Mouse (Mus musculus) hindbrain, postnatal 0 days (tissue): ENCODE measurements around the gene Foxd3. TPM values are rescaled to one million over a fixed set of nuclear protein-coding genes. Genes with fewer than 3 reads are reported as not detected.

ENCODE experiments used
- ATAC-seq: fragments of 200-750 bp; cut with Nextera tagmentation; 2 replicates; pipeline ENCODE4 v1.8.0; 2017; ENCODE audit warnings: mild to moderate bottlenecking, moderate TSS enrichment, moderate library complexity
- DNase-seq: peaks from one replicate; pipeline ENCODE4 v3.0.0-alpha.2; 2015; ENCODE audit warnings: low spot score
- H3K27ac ChIP-seq: fragments of 300-500 bp; sonication (generic); 2 replicates; pipeline ENCODE4 v1.5.1; 2014; ENCODE audit warnings: mild to moderate bottlenecking
- H3K27me3 ChIP-seq: fragments of 300-500 bp; sonication (generic); 2 replicates; pipeline ENCODE4 v1.6.1; 2014; ENCODE audit warnings: low read length, mixed read lengths; ENCODE audit not compliant: insufficient read depth
- H3K36me3 ChIP-seq: fragments of 300-500 bp; sonication (generic); 2 replicates; pipeline ENCODE4 v1.6.1; 2014; ENCODE audit warnings: low read length, mixed read lengths; ENCODE audit not compliant: insufficient read depth
- H3K4me1 ChIP-seq: fragments of 300-500 bp; sonication (generic); 2 replicates; pipeline ENCODE4 v1.6.1; 2014; ENCODE audit warnings: antibody characterized with exemption, low read length, mixed read lengths; ENCODE audit not compliant: insufficient read depth
- H3K4me2 ChIP-seq: fragments of 300-500 bp; sonication (generic); 2 replicates; pipeline ENCODE4 v1.6.1; 2014; ENCODE audit warnings: low read depth, mild to moderate bottlenecking, low read length, moderate library complexity, mixed read lengths
- H3K4me3 ChIP-seq: fragments of 300-500 bp; sonication (generic); 2 replicates; pipeline ENCODE4 v1.5.1; 2014; ENCODE audit warnings: low read length
- H3K9ac ChIP-seq: fragments of 300-500 bp; sonication (generic); replicated peaks from 2 replicates; pipeline ENCODE4 v1.6.1; 2014; ENCODE audit warnings: mild to moderate bottlenecking, low read length, moderate library complexity, mixed read lengths
- H3K9me3 ChIP-seq: fragments of 300-500 bp; sonication (generic); 2 replicates; pipeline ENCODE4 v1.6.1; 2016; ENCODE audit warnings: low read length, mixed read lengths
- CTCF ChIP-seq: IDR thresholded peaks from 2 replicates; pipeline ENCODE4 v1.5.1; 2016; ENCODE audit warnings: antibody characterized with exemption, control low read depth, low read depth
- WGBS: fragments of 180-500 bp; shearing (Covaris S2); extraction: QIAGEN DNeasy Blood & Tissue Kit; methylation state at CpG from one replicate; pipeline ENCODE4 v1.1.7; 2014; 5-methylcytosine and 5-hydroxymethylcytosine counted together
- polyA plus RNA-seq: library from polyadenylated mRNA; unstranded; fragments of >200 nt; fragmentation: Nextera tagmentation; extraction: Ambion mirVana; gene quantifications from 2 replicates; pipeline ENCODE4 v1.2.1, GENCODE M21; 2015
- total RNA-seq: library from RNA; depleted of rRNA; stranded (reverse); fragments of >200 nt; gene quantifications from 2 replicates; pipeline ENCODE4 v1.2.3, GENCODE M21; 2014

Foxd3 gene
- total and polyA plus RNA-seq, 2 experiments from 2014 or later = 1.1 to 5.3 TPM

GRCm38 (mm10) chr4:99657430-99657820, 1.3 kb downstream of the Foxd3 start:
- TF ChIP-seq CTCF = no peak
- H3K36me3 ChIP-seq = no peaks in the 10 kb centered on the region
- no peak for DNase-seq
- under 1% methylated on average over 41 of the region's 62 CpGs for WGBS
- H3K27ac ChIP-seq = no peak overlapping the region
- H3K4me3 ChIP-seq = peak overlapping the region; percentile 31
- H3K9ac ChIP-seq = no peak overlapping the region
- peak overlapping the region; percentile 38 for H3K4me2 ChIP-seq
- peaks cover 67% of the 10 kb centered on the region for H3K27me3 ChIP-seq
- H3K4me1 ChIP-seq = no peaks in the 10 kb centered on the region
- no peak for ATAC-seq
- no peaks in the 10 kb centered on the region for H3K9me3 ChIP-seq

DNA sequence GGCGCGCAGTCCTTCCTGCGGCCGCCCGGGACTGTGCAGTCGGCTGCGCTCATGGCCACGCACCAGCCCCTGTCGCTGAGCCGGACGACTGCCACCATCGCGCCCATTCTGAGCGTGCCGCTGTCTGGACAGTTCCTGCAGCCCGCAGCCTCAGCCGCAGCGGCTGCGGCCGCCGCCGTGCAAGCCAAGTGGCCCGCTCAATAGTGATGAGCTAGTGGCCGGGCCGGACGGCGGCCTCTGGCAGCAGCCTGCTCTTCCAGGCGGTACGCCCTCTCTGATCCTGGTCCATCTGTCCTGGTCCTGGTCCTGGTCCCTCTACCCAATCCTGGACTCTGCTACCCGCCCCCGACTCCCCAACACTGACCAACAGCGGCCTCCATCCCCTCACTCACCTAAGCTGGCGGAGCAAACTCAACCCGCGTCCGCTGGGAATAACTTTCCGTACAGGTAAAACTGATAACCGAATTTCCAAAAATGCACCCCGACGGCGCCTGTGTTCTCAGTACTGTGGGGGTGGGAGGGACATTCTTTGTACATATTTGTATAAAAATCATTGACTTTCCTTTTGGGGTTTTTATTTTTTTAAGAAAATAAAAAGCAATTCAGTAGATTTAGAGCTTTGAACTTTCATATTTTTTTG, 1.9 kb downstream of the Foxd3 start:
- 0 out of 2 replicates have a peak, but pooled peaks have one; percentile 16 for ATAC-seq
- under 1% methylated on average over 35 of the region's 41 CpGs for WGBS
- no peak for DNase-seq
- Histone ChIP-seq H3K9ac (no peak overlapping the region), H3K27ac (no peak overlapping the region), H3K4me2 (peak overlapping the region; percentile 38; the same call in 1 of the 2 replicates), H3K4me1 (no peaks in the 10 kb centered on the region), H3K27me3 (peaks cover 68% of the 10 kb centered on the region), H3K9me3 (no peaks in the 10 kb centered on the region), H3K4me3 (peak overlapping the region; percentile 31), H3K36me3 (no peaks in the 10 kb centered on the region)
- no peak for TF ChIP-seq CTCF

DNA sequence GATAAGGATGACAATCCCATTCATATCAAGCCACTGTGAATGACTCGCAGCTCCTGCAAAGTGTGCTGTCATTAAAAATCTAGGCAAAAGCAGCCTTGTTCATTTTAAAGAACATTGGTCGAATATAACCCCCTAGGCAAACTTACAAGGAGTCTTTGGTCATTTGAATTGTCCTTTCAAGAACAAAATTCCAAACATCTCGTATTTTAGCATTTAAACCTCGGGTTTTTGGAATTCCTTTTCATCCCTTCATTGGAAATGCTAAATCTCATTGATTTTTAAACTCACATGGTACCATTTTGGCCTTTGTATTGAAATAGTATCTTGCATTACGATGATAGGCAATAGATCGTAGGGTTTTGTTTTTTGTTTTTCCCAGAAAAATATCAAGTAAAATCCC, 2.8 kb downstream of the Foxd3 start:
- ATAC-seq = no peak
- H3K4me2 ChIP-seq = no peak overlapping the region
- H3K4me1 ChIP-seq = no peaks in the 10 kb centered on the region
- H3K9ac ChIP-seq = no peak overlapping the region
- 20% methylated on average over 6 of the region's 6 CpGs for WGBS
- peaks cover 75% of the 10 kb centered on the region for H3K27me3 ChIP-seq
- H3K27ac ChIP-seq = no peak overlapping the region
- no peak for TF ChIP-seq CTCF
- DNase-seq = no peak
- H3K9me3 ChIP-seq = no peaks in the 10 kb centered on the region
- H3K36me3 ChIP-seq = no peaks in the 10 kb centered on the region
- no peak overlapping the region for H3K4me3 ChIP-seq

DNA sequence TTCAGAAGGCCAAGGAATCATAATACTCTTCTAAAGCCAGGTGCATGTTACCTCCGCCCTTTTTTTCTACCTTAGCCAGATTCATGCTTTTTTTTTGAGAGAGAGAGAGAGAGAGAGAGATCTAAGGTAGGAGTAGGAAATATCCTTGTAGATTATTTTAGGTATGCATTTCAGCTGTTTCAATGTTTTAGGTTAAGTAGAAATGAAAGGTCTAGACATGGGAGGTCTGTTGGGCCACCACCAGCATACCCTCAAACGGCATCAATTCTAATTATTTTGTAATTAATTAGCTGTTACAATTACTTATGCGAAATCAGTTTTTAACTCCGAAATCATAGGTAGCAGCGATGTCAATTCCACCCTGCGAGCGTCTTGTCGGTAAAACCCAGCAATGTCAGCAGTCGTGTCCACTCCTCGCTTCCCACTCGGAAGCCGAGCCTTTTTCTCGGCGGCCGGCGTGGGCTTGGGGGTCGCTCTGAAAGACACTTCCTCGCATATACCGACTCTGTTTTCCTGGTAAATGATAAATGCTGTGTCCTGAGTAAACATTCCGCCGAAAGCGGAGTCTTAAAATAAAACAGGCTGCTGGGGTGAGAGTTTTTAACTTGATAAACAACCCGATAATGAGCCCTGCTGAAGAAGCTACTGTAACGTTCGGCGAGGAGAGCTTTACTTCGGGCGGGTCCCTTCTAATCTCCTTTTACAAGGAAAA, 3.4 kb downstream of the Foxd3 start:
- DNase-seq (no peak), ATAC-seq (no peak)
- Histone ChIP-seq H3K27me3 (peaks cover 71% of the 10 kb centered on the region), H3K9ac (no peak overlapping the region), H3K4me1 (no peaks in the 10 kb centered on the region), H3K4me3 (no peak overlapping the region), H3K9me3 (no peaks in the 10 kb centered on the region), H3K36me3 (no peaks in the 10 kb centered on the region), H3K4me2 (no peak overlapping the region), H3K27ac (no peak overlapping the region)
- 2% methylated on average over 28 of the region's 28 CpGs for whole genome bisulfite sequencing
- TF ChIP-seq CTCF = no peak

DNA sequence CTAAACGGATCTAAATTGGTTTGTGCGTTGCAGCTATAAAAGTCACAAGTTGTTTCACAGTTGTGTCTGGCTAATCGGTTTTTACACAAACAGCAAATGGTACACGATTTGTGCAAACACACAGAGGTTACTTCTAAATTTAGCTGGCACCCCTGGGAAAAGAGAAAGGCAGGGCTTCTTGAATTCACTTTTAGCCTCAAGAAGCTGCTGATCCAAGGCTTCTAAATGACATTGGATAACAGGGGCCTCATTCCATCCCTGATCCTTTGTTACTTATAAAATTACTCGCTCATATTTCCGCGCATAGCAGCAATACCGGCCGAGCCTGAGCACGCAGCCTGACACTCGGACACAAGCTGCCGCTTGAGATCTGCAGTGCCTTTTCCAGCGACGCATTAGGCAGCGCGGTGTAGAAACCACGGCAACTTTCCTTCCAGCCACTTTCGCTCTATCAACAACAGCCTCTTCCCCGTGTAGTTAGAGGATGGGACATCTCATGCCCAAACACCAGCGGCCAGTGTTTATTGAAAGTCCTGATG, 4.0 kb downstream of the Foxd3 start:
- 1% methylated on average over 20 of the region's 20 CpGs for WGBS
- Histone ChIP-seq H3K36me3 (no peaks in the 10 kb centered on the region), H3K27me3 (peaks cover 72% of the 10 kb centered on the region), H3K4me1 (no peaks in the 10 kb centered on the region), H3K4me2 (no peak overlapping the region), H3K27ac (no peak overlapping the region), H3K9me3 (no peaks in the 10 kb centered on the region), H3K4me3 (peak overlapping the region; percentile 10; the same call in 1 of the 2 replicates), H3K9ac (no peak overlapping the region)
- ATAC-seq (no peak), DNase-seq (no peak)
- TF ChIP-seq CTCF = no peak

DNA sequence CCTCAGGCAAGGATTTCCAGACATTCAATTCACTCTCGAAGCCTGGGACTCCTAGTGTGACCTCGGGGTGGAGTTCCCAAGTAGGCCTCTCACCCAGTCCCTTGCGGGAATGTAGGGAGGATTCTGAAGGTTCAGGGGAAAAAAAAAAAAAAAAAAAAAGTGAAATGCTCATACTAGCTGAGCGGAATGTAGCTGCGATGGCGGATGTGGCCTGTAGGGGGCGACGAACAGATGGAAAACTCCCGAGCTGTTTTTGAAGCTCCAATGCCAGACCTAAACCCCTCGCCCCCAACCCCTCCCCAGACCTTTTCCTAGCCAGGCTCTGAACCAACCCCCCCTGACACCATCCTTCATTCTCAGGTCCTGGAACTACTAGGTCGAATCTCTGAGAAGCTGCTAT, 4.9 kb downstream of the Foxd3 start:
- ATAC-seq = peak; percentile 28; the same call in 1 of the 2 replicates
- H3K4me2 ChIP-seq = no peak overlapping the region

More for the DNA sequence above, 4.9 kb downstream of the Foxd3 start:
- Histone ChIP-seq H3K9ac (no peak overlapping the region), H3K27ac (no peak overlapping the region), H3K36me3 (no peaks in the 10 kb centered on the region), H3K27me3 (peaks cover 73% of the 10 kb centered on the region), H3K4me3 (no peak overlapping the region), H3K4me1 (no peaks in the 10 kb centered on the region), H3K9me3 (no peaks in the 10 kb centered on the region)
- peak; percentile 77 for TF ChIP-seq CTCF
- WGBS = 1% methylated on average over 11 of the region's 11 CpGs
- peak; percentile 81 for DNase-seq
